In the genomic region with DNA sequence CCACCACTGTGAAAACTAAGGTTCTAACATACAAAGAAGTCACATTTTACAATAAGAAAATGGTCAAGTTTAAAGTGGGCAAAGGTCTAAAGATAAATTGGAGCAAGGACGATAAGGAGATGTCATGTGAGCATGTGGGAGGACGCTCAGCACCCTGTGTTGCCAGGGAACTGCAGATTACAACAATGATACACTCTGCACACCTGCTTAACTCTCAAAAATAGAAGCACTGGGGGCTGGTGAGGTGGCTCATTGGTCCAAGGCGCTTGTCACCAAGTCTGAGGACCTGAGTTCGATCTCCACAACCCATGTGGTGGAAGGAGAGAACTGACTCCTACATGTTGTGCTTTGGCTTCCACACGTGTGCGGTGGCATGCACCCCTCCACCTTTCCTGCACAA, we compare ENCODE assay signal across 35 mouse cellular contexts. TPM values are rescaled to one million over a fixed set of nuclear protein-coding genes. Genes with fewer than 3 reads are reported as not detected.
"Had no signal": no experiment of that assay in that cellular context is flagged by ENCODE, and none has a peak within 500 bp of the region (broad histone marks: within the 10 kb centered on the region; RNA-seq: fewer than 3 reads in every experiment).

No protein-coding gene starts in this region.

- H3K27ac ChIP-seq: heart, embryonic 13.5 days; heart, embryonic 15.5 days; hindbrain, embryonic 13.5 days; hindbrain, embryonic 15.5 days; hindbrain, postnatal 0 days; kidney, embryonic 15.5 days; kidney, postnatal 0 days; limb, embryonic 13.5 days; limb, embryonic 15.5 days; liver, embryonic 12.5 days; liver, embryonic 14.5 days had no signal

- H3K36me3 ChIP-seq: heart, embryonic 13.5 days; heart, embryonic 15.5 days; hindbrain, embryonic 13.5 days; hindbrain, embryonic 15.5 days; kidney, embryonic 15.5 days; limb, embryonic 13.5 days; limb, embryonic 15.5 days; liver, embryonic 12.5 days had no signal

- H3K4me2 ChIP-seq: heart, embryonic 13.5 days; heart, embryonic 15.5 days; hindbrain, embryonic 13.5 days; hindbrain, embryonic 15.5 days; kidney, embryonic 15.5 days; limb, embryonic 13.5 days; limb, embryonic 15.5 days; liver, embryonic 12.5 days had no signal

- H3K9ac ChIP-seq: heart, embryonic 13.5 days; heart, embryonic 15.5 days; hindbrain, embryonic 13.5 days; hindbrain, embryonic 15.5 days; kidney, embryonic 15.5 days; limb, embryonic 13.5 days; limb, embryonic 15.5 days; liver, embryonic 12.5 days; liver, embryonic 14.5 days had no signal

- H3K27me3 ChIP-seq: heart, embryonic 15.5 days; hindbrain, embryonic 13.5 days; hindbrain, embryonic 15.5 days; kidney, embryonic 15.5 days; limb, embryonic 15.5 days; liver, embryonic 12.5 days had no signal

- DNase-seq: gastrocnemius, postnatal 14 days; gastrocnemius, postnatal 36 days; heart, adult 18-20 months; heart, postnatal 14 days; heart, postnatal 36 days; kidney, adult 11 months; kidney, adult 2 months; kidney, adult 9 months; kidney, postnatal 14 days; kidney, postnatal 36 days; layer of hippocampus, adult 9-11 months; layer of hippocampus, postnatal 36 days; left cerebral cortex, postnatal 4 days had no signal

- ATAC-seq: hindbrain, postnatal 0 days; liver, embryonic 12.5 days had no signal

- H3K4me1 ChIP-seq: heart, embryonic 13.5 days; heart, embryonic 15.5 days; hindbrain, embryonic 13.5 days; hindbrain, embryonic 15.5 days; kidney, embryonic 15.5 days; limb, embryonic 13.5 days; limb, embryonic 15.5 days; liver, embryonic 12.5 days had no signal

- H3K4me3 ChIP-seq: heart, embryonic 13.5 days; heart, embryonic 15.5 days; hindbrain, embryonic 13.5 days; hindbrain, embryonic 15.5 days; kidney, embryonic 15.5 days; limb, embryonic 13.5 days; limb, embryonic 15.5 days; liver, embryonic 12.5 days had no signal

- H3K9me3 ChIP-seq: heart, embryonic 13.5 days; heart, embryonic 15.5 days; hindbrain, embryonic 13.5 days; hindbrain, embryonic 15.5 days; kidney, embryonic 15.5 days; limb, embryonic 13.5 days; limb, embryonic 15.5 days; liver, embryonic 12.5 days had no signal

RNA-seq across cellular contexts. Expression of a gene that starts 10.1 kb away (rescaled TPM):
- total RNA-seq: gastrocnemius, adult 8-10 months; gastrocnemius, postnatal 36 days; heart, adult 18-20 months; heart, adult 8-10 months; heart, postnatal 14 days; heart, postnatal 36 days; hematopoietic stem cell, adult 5-6 weeks; liver, adult 2 months had no signal
- polyA plus RNA-seq: gonadal fat pad, adult 2 months; kidney, adult 2 months; kidney, postnatal 0 days; limb, embryonic 11.5 days; liver, adult 2 months; liver, embryonic 12.5 days had no signal

RNA-seq across cellular contexts. Expression of a gene that starts 35.8 kb away (rescaled TPM):
- total RNA-seq: gastrocnemius, adult 8-10 months; heart, adult 18-20 months; hematopoietic stem cell, adult 5-6 weeks; hindbrain, postnatal 0 days; layer of hippocampus, adult 18-20 months; layer of hippocampus, adult 8-10 months; layer of hippocampus, postnatal 36 days; left cerebral cortex, adult 18-20 months; left cerebral cortex, postnatal 25 days; left cerebral cortex, postnatal 4 days had no signal
- polyA plus RNA-seq: frontal cortex, adult 2 months; hindbrain, embryonic 13.5 days had no signal
